Mouse (Mus musculus) frontal cortex, postnatal 14 days (tissue): ENCODE data around the gene Bcas1.

Experiments
- DNase-seq, 2 experiments: peaks; one replicate each; pipeline ENCODE4 v3.0.0; 2022; ENCODE audit warnings: low spot score in 2 of 2

Gene Bcas1

GRCm38 (mm10) chr2:170310310-170310987 is 117.2 kb downstream of the Bcas1 start:
- no peak for DNase-seq

GRCm38 (mm10) chr2:170308966-170309365 is 118.7 kb downstream of the Bcas1 start:
- no peak for DNase-seq

GRCm38 (mm10) chr2:170308033-170308820 is 119.4 kb downstream of the Bcas1 start:
- no peak for DNase-seq

DNA sequence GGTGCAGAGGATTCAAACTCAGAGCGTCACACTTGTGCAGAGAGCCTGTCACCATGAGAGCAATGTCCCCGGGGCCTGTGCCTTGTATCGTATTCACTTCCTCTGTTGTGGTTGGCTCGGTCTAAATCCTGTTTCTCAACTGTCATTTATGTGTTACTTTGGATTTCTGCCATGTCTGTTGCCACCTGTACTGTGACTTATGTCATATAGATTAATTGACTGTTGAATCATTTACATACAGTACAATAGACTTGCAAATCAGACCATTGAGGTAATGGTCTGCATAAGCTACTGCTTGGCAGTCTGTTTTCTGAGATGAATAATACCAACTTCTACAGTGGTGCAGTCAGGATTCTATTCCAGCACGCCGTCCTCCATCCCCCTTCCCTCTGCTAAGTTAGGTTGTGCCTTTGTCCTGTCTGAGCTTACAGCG is 120.0 kb downstream of the Bcas1 start:
- no peak for DNase-seq

GRCm38 (mm10) chr2:170306637-170307320 is 120.9 kb downstream of the Bcas1 start:
- DNase-seq: no peak

GRCm38 (mm10) chr2:170304766-170305165 is 122.9 kb downstream of the Bcas1 start:
- no peak for DNase-seq

DNA sequence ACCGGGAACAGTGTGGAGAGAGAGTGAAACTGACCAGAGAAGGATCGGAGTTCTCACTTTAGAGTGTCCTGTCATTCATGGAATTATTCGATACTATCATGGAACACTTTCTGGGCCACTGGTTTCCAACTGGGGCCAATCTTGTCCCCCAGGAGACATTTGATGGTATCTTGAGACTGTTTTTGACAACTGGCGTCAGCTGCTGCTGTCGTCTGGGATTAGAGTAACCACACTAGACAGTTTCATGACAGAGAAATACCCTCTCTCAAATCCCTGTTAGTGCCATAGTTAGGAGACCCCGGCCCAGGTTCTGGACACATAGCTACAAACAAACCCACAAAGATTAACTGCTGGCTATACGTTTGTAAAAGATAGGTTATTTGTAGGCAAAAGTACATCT is 124.0 kb downstream of the Bcas1 start:
- DNase-seq: no peak

DNA sequence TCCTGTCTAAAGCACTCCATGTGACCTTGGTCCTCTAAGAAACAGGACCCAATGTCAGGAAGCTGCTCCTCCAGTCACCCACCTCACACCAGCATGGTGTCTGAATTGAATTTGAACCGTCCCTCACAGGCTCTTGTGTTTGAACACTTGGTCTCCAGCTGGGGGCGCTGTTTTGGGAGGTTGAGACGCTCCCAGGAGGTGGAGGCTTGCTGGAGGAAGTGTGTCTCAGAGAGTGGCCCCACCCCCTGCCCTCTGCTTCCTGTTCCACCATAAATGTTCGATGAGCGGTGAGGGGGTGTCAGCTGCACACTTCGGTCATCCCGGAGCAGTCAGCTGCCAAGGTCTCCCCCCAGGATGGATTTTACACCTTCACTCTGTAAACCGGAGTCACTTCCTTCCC is 124.8 kb downstream of the Bcas1 start:
- DNase-seq: no peak
